Mouse (Mus musculus): ENCODE results near the gene Sap25. TPM values are rescaled to one million over a fixed set of nuclear protein-coding genes. Genes with fewer than 3 reads are reported as not detected.

Sap25 gene
- polyA plus RNA-seq, 1 experiment from 2014 or later, result 7.1 TPM

GRCm38 (mm10) chr5:137678736-137679135, 37.6 kb downstream of the Sap25 start:
- H3K36me3 ChIP-seq, result peaks cover 62% of the 10 kb centered on the region
- 94% methylated on average over 3 of the region's 3 CpGs for WGBS

GRCm38 (mm10) chr5:137679726-137680125, 38.6 kb downstream of the Sap25 start:
- Histone ChIP-seq H3K4me1 (replicated peaks) (peaks cover 25% of the 10 kb centered on the region), H3K9me3 (no peaks in the 10 kb centered on the region), H3K27me3 (ENCODE audit: insufficient read depth, poor library complexity, severe bottlenecking) (no peaks in the 10 kb centered on the region), H3K4me3 (no peak overlapping the region), H3K36me3 (peaks cover 60% of the 10 kb centered on the region), H3K27ac (no peak overlapping the region)
- 84% methylated on average over 4 of the region's 4 CpGs for WGBS
- DNase-seq (ENCODE audit: low spot score), result no peak

More at GRCm38 (mm10) chr5:137678736-137679135, 37.6 kb downstream of the Sap25 start:
- peaks cover 19% of the 10 kb centered on the region for H3K4me1 ChIP-seq (replicated peaks)
- no peak overlapping the region for H3K27ac ChIP-seq
- H3K9me3 ChIP-seq, result no peaks in the 10 kb centered on the region
- H3K27me3 ChIP-seq (ENCODE audit: insufficient read depth, poor library complexity, severe bottlenecking), result no peaks in the 10 kb centered on the region
- DNase-seq (ENCODE audit: low spot score), result no peak
- no peak overlapping the region for H3K4me3 ChIP-seq

DNA sequence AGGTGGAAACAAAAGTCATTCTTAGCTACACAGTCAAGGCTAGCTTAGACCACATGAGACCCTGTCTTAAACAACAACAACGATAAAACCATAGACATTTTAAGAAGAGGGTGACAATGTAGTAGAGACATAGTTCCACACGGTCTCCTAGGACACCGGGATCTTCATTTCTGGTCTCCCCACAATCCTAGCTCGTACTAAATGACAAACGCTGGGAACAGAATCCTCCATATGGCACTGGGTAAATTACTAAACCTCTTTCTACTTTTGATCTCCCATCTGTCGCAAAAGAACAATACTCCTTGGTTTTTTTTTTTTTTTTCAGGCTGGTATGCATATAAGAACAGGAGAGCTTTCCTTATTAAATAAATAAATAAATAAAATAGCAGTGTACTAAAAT, 41.4 kb downstream of the Sap25 start:
- Histone ChIP-seq H3K4me3 (peak overlapping the region; percentile 76; the same call in 1 of the 2 replicates), H3K27me3 (ENCODE audit: insufficient read depth, poor library complexity, severe bottlenecking) (peaks cover 16% of the 10 kb centered on the region), H3K4me1 (replicated peaks) (peaks cover 32% of the 10 kb centered on the region), H3K36me3 (peaks cover 42% of the 10 kb centered on the region), H3K27ac (no peak overlapping the region), H3K9me3 (no peaks in the 10 kb centered on the region)
- WGBS, result 87% methylated on average over 6 of the region's 6 CpGs
- no peak for DNase-seq (ENCODE audit: low spot score)

DNA sequence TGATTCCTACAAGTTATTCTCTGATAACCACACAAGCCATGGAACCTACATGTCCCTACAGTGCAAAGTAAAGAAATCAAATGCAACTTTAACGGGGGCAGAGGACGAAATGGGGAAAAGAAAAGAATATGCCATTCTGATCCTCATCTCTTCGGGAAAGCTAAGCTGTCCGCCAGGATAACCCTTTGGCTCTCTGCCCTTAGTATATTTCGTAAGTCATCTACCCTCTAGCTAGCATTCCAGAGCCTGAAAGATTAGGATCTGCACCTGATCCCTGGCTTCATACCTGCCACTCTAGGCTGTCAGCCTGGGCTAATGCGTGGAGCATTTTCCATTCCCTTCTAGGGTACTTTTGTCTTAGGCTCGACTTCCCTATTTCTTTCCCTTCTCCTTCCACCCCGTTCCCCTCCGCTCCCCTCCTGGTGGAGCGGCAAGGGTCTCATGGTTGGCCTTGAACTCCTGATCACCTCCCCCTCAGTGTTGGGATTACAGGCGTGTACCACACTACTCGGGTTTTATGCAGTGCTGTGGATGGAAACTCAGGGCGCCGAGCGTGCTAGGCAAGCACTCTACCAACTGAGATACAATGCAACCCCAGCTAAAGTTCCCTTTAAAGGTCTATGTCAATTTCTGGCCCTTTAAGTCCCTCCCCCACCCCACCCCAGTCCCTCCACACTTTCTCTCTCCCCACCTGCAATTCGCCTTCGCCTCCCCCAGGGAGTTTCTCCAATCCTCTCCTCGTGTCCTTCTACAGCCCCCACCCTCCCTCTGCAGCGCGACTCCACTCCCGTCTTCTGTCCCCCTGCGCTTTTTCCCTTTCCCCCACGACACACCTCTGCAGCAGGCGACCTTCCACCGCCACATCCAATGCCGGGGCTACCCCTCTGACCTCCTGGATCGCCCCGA, 42.5 kb downstream of the Sap25 start:
- Histone ChIP-seq H3K4me3 (peak overlapping the region; percentile 76), H3K27ac (peak overlapping the region; percentile 90), H3K9me3 (no peaks in the 10 kb centered on the region), H3K4me1 (replicated peaks) (peaks cover 32% of the 10 kb centered on the region), H3K27me3 (ENCODE audit: insufficient read depth, poor library complexity, severe bottlenecking) (peaks cover 16% of the 10 kb centered on the region), H3K36me3 (peaks cover 34% of the 10 kb centered on the region)
- 18% methylated on average over 28 of the region's 28 CpGs for WGBS
- no peak for DNase-seq (ENCODE audit: low spot score)

DNA sequence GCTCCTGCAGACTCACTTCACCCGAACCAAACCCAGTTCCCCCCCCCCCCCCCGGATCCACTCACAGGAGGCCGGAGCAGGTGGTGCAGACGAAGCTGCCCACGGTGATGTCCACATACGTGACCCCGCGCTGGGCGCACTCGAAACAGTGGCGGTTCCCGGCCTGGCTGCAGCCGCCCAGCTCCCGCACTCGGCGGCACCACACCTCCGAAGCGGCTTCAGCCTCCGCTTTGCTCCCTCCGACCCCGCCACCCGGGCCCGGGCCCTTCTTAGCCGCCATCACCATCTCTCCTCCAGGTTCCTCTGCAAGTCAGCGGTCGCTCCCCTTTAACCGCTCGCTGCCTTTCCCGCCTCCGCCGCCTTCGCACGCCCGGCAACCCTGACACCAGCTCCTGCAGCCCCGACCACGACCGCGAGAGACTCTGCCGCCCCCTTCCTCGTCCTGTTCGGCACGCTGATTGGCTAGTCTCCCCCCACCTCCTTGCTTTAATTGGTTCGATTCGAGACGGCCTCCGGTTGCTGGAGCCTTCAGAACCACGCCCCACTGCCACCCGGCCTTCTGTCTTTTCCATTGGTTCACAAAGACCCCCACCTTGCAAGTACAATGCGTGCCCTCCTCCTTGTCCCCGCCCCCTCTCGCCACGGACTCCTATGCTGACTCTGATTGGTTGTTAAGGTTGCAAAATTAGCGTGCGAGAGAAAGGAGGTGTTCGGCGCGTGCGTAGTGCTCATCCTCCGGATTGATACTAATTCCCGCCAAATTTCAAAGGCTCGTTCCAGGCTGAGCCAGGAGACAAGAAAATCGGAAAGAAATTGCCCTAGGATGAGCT, 43.4 kb downstream of the Sap25 start, which contains the start of gene Agfg2:
Gene Agfg2, minus strand, starts transcription at position 433 of the 830 bp plus-strand sequence.
- Histone ChIP-seq H3K36me3 (peaks cover 27% of the 10 kb centered on the region), H3K4me1 (replicated peaks) (peaks cover 32% of the 10 kb centered on the region), H3K27me3 (ENCODE audit: insufficient read depth, poor library complexity, severe bottlenecking) (peaks cover 16% of the 10 kb centered on the region), H3K4me3 (peak within 1 kb of the TSS; percentile 76), H3K27ac (peak within 1 kb of the TSS; percentile 90), H3K9me3 (no peaks in the 10 kb centered on the region)
- DNase-seq (ENCODE audit: low spot score), result peak; percentile 99
- WGBS, result under 1% methylated on average over 62 of the region's 62 CpGs

GRCm38 (mm10) chr5:137685653-137686052, 44.5 kb downstream of the Sap25 start:
- Histone ChIP-seq H3K4me1 (replicated peaks) (peaks cover 32% of the 10 kb centered on the region), H3K27me3 (ENCODE audit: insufficient read depth, poor library complexity, severe bottlenecking) (peaks cover 16% of the 10 kb centered on the region), H3K27ac (peak overlapping the region; percentile 72), H3K9me3 (no peaks in the 10 kb centered on the region), H3K4me3 (no peak overlapping the region), H3K36me3 (peaks cover 17% of the 10 kb centered on the region)
- WGBS, result 92% methylated on average over 3 of the region's 3 CpGs
- DNase-seq (ENCODE audit: low spot score), result no peak

DNA sequence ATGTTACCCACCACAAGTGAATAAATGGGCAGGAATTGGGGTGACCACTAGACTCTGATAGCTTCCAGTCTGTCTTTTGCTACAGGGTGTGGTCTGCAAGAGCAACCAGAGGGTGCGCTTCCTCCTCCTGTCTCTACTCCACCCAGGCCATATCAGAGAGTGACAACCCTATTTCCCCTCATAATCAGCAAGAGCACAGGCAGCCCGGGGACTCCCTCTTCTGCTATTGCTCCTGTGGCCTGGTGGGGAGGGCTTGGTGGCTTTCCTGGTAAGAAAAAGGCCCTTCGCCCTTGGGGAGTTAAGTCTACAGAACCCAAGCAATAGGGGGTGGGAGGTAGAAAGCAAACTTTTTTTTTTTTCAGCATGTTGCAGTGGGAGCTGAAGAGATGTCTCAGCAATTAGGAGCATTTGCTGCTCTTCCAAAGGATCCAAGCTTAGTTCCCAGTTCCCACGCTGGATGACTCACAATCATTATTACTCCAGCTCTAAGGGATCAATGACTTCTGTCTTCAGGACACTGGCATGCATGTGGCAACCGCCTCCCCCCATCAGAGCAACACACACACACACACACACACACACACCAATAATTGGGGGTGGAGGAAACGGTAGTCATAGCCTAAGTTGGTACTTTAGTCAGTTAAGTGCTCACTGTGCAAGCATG, 45.1 kb downstream of the Sap25 start:
- 86% methylated on average over 6 of the region's 6 CpGs for WGBS
- Histone ChIP-seq H3K27me3 (ENCODE audit: insufficient read depth, poor library complexity, severe bottlenecking) (peaks cover 16% of the 10 kb centered on the region), H3K27ac (peak overlapping the region; percentile 29; the same call in 1 of the 2 replicates), H3K9me3 (no peaks in the 10 kb centered on the region), H3K4me1 (replicated peaks) (peaks cover 32% of the 10 kb centered on the region), H3K36me3 (peaks cover 11% of the 10 kb centered on the region), H3K4me3 (no peak overlapping the region)
- DNase-seq (ENCODE audit: low spot score), result no peak

GRCm38 (mm10) chr5:137689974-137690373, 48.8 kb downstream of the Sap25 start:
- DNase-seq (ENCODE audit: low spot score), result no peak
- WGBS, result 90% methylated on average over 3 of the region's 3 CpGs
- Histone ChIP-seq H3K27me3 (ENCODE audit: insufficient read depth, poor library complexity, severe bottlenecking) (peaks cover 16% of the 10 kb centered on the region), H3K4me3 (no peak overlapping the region), H3K4me1 (replicated peaks) (peaks cover 4% of the 10 kb centered on the region; the same call in 1 of the 2 replicates), H3K27ac (no peak overlapping the region), H3K9me3 (no peaks in the 10 kb centered on the region), H3K36me3 (no peaks in the 10 kb centered on the region)

GRCm38 (mm10) chr5:137690531-137690930, 49.4 kb downstream of the Sap25 start:
- DNase-seq (ENCODE audit: low spot score), result no peak
- H3K9me3 ChIP-seq, result no peaks in the 10 kb centered on the region
- H3K27me3 ChIP-seq (ENCODE audit: insufficient read depth, poor library complexity, severe bottlenecking), result peaks cover 12% of the 10 kb centered on the region
- no peak overlapping the region for H3K4me3 ChIP-seq
- no peaks in the 10 kb centered on the region for H3K4me1 ChIP-seq (replicated peaks)
- 69% methylated on average over 9 of the region's 9 CpGs for WGBS
- H3K36me3 ChIP-seq, result no peaks in the 10 kb centered on the region
- no peak overlapping the region for H3K27ac ChIP-seq

- Histone ChIP-seq H3K27ac (no peak overlapping the region), H3K36me3 (no peaks in the 10 kb centered on the region), H3K4me1 (replicated peaks) (no peaks in the 10 kb centered on the region), H3K27me3 (ENCODE audit: insufficient read depth, poor library complexity, severe bottlenecking) (no peaks in the 10 kb centered on the region), H3K4me3 (no peak overlapping the region), H3K9me3 (no peaks in the 10 kb centered on the region)
- 76% methylated on average over 1 of the region's 1 CpGs for WGBS
- DNase-seq (ENCODE audit: low spot score), result no peak
Measured at GRCm38 (mm10) chr5:137691881-137692280, 50.7 kb downstream of the Sap25 start.

Data from hindbrain, embryonic 10.5 days (tissue).